Mouse (Mus musculus) small intestine, adult 2 months (tissue): ENCODE data around the gene Dnttip2.
"Not testable (repeated sequence)": the region's sequence is repeated elsewhere in the genome, so short reads cannot be mapped to it uniquely, and the experiment has no call there.

Source experiments
- CTCF ChIP-seq: fragments of 200-500 bp; IDR thresholded peaks from 2 replicates; pipeline ENCODE4 v1.5.1; 2012; ENCODE audit warnings: low read depth, mild to moderate bottlenecking, control low read depth, inconsistent platforms, low read length, moderate library complexity, mixed read lengths; ENCODE audit not compliant: insufficient replicate concordance, insufficient read length; ENCODE audit errors: extremely low read depth
- POLR2A ChIP-seq: fragments of 200-500 bp; IDR thresholded peaks from 2 replicates; pipeline ENCODE4 v1.6.1; 2012; ENCODE audit warnings: low read depth, mild to moderate bottlenecking, control low read depth, inconsistent platforms, low read length, moderate library complexity

GRCm38 (mm10) chr3:122226972-122227371 is 47.2 kb upstream of the Dnttip2 start:
- not testable (repeated sequence) for TF ChIP-seq CTCF, POLR2A
